Mouse (Mus musculus): ENCODE measurements around the gene Zbed3. TPM values are rescaled to one million over a fixed set of nuclear protein-coding genes. Genes with fewer than 3 reads are reported as not detected.

Zbed3 gene
- 49.1 and 65.3 TPM in 2 replicates for polyA plus RNA-seq (2012; rRNA removed)

DNA sequence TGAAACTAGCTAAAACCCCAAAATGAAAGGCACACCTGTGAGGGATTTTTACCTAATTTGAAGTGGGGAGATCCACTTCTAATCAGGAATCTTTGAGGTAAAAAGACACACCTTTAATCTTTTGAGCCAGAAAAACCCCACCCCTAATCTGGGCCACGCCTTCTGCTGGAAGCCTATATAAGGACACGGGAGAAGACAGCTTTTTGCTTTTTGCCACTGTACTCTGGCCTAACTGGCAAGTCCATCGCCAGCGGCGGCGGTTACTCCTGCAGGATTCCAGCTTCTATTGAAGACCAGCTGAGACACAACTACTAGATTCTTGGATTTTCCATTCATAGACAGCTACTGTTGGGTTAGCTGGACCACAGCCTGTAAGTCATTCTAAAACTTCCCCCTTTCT lies at the start of gene Zbed3:
Gene Zbed3, plus strand, starts transcription at position 213 of the 400 bp plus-strand sequence.

DNA sequence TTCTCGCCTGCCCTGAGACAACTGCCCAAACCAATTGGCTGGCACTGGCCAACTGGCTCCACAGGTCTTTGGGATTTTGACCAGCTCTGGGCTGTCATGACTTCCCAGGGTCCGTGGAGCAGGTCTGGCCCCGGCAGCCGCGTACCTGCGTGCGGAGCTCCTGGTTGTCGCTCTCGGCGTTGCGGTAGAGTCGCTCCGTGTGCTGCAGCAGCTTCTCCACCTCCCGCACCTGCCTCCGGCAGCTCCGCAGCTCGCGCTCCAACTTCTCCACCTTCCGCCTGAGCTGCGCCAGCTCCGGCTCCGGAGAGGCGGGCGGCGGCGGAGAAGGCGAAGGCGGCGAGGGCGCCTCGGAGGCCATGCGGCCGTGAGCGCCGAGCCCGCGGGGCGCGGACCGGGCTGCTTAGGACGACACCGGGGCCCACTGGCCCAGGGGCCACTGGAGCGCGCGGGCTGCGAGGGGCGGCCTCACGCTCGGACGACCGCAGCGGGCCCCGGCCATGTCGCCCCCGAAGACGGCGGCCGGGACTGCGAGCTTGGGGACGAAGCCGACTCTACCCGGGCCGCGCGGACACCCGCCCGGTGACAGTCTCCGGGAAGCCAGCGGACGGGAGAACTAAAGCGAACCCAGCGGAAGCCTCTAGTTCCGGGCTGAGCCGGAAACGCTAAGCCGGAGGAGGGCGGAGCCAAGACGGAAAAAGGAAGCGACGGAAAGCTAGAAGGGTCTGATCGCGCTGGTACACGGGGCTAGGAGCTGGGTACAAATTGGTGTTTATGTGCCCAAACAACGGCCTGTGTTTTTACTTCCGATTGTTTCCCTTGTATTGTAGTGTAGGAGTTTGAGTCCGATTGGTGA lies 51.5 kb downstream of the Zbed3 start, which contains the start of gene Aggf1:
Gene Aggf1, minus strand, starts transcription at position 652 of the 853 bp plus-strand sequence.

Other genes with a start within 250 kb of the Zbed3 start
- gene Pde8b, start 73.3 kb upstream of the Zbed3 start, polyA plus RNA-seq (2012; rRNA removed): 1.4 and 2.1 TPM in 2 replicates
- gene Aggf1, start 51.7 kb downstream of the Zbed3 start, polyA plus RNA-seq (2012; rRNA removed): 34.6 and 47.8 TPM in 2 replicates
- 0.72 and 0.86 TPM in 2 replicates for gene Crhbp, start 121.3 kb downstream of the Zbed3 start, polyA plus RNA-seq (2012; rRNA removed)
- not detected in 2 replicates for gene S100z, start 155.1 kb downstream of the Zbed3 start, polyA plus RNA-seq (2012; rRNA removed)
- gene F2rl1, start 201.6 kb downstream of the Zbed3 start, polyA plus RNA-seq (2012; rRNA removed): 0.52 TPM in 2 replicates

All from central nervous system, embryonic 11.5 days (tissue).